Mouse (Mus musculus): ENCODE results near the gene Fam178b. TPM values are rescaled to one million over a fixed set of nuclear protein-coding genes. Genes with fewer than 3 reads are reported as not detected.
A peak's percentile ranks its signal among the peaks of the same experiment; 100 is the strongest.

Gene Fam178b
- polyA plus RNA-seq, 1 experiment from 2014 or later: not detected

- H3K79me2 ChIP-seq (ENCODE audit: inconsistent target): peaks cover 41% of the 10 kb centered on the region; the same call in 1 of the 2 replicates
- H3K36me3 ChIP-seq (ENCODE audit: inconsistent target): no peaks in the 10 kb centered on the region
- 54% methylated on average over 1 of the region's 1 CpGs for WGBS (ENCODE audit: missing documents)
- H3K4me3 ChIP-seq (ENCODE audit: inconsistent target): peak overlapping the region; percentile 23; the same call in 1 of the 2 replicates
- H3K27ac ChIP-seq: no peak overlapping the region
These were observed 169.7 kb downstream of the Fam178b start for GRCm38 (mm10) chr1:36513310-36513709.

GRCm38 (mm10) chr1:36512966-36513280 is 170.1 kb downstream of the Fam178b start:
- Histone ChIP-seq H3K36me3 (ENCODE audit: inconsistent target) (no peaks in the 10 kb centered on the region), H3K79me2 (ENCODE audit: inconsistent target) (peaks cover 41% of the 10 kb centered on the region; the same call in 1 of the 2 replicates), H3K4me3 (ENCODE audit: inconsistent target) (peak overlapping the region; percentile 23)

More at GRCm38 (mm10) chr1:36512966-36513280, 170.1 kb downstream of the Fam178b start:
- no peak overlapping the region for H3K27ac ChIP-seq
- 7% methylated on average over 16 of the region's 16 CpGs for WGBS (ENCODE audit: missing documents)

Other genes with a start within 250 kb of the Fam178b start
- 14.9 to 17.7 TPM (median 17.1 TPM) in 3 replicates for gene Lman2l, start 237.9 kb downstream of the Fam178b start, polyA plus RNA-seq (2018)
- 2.9 to 3.6 TPM (median 3.0 TPM) in 3 replicates for gene Cnnm4, start 211.6 kb downstream of the Fam178b start, polyA plus RNA-seq (2018)
- gene Cnnm3, start 171.3 kb downstream of the Fam178b start, polyA plus RNA-seq (2018): 6.7 to 14.7 TPM (median 6.8 TPM) in 3 replicates
- gene Ankrd23, start 146.3 kb downstream of the Fam178b start, polyA plus RNA-seq (2018): 1.3 to 4.4 TPM (median 1.6 TPM) in 3 replicates
- gene Gm42417, start 143.8 kb downstream of the Fam178b start, polyA plus RNA-seq (2018): 0.11 TPM in 1 of 3 replicates, not detected in the others
- gene Ankrd39, start 135.7 kb downstream of the Fam178b start, polyA plus RNA-seq (2018): 1.6 to 6.1 TPM (median 5.0 TPM) in 3 replicates
- gene Sema4c, start 124.8 kb downstream of the Fam178b start, polyA plus RNA-seq (2018): 1.1 to 9.2 TPM (median 3.1 TPM) in 3 replicates
- 151 to 228 TPM (median 160 TPM) in 3 replicates for gene Cox5b, start 8.3 kb upstream of the Fam178b start, polyA plus RNA-seq (2018)
- gene 4933424G06Rik, start 27.0 kb upstream of the Fam178b start, polyA plus RNA-seq (2018): not detected in 3 replicates
- gene Actr1b, start 31.2 kb upstream of the Fam178b start, polyA plus RNA-seq (2018): 43.0 to 46.2 TPM (median 44.1 TPM) in 3 replicates
- not detected in 3 replicates for gene Zap70, start 78.6 kb upstream of the Fam178b start, polyA plus RNA-seq (2018)